Mouse (Mus musculus): ENCODE data around the gene Fam102a. TPM values are rescaled to one million over a fixed set of nuclear protein-coding genes. Genes with fewer than 3 reads are reported as not detected.

Gene Fam102a
- total and polyA plus RNA-seq, 2 experiments from 2014 or later = 7.2 to 17.6 TPM

GRCm38 (mm10) chr2:32502843-32503242, 32.3 kb upstream of the Fam102a start:
- TF ChIP-seq CTCF (IDR thresholded peaks at IDR 0.05; ENCODE audit: low read depth) = no peak
- Histone ChIP-seq H3K4me3 (ENCODE audit: low read depth, low read length) (no peak overlapping the region), H3K27me3 (ENCODE audit: insufficient read depth, low read length) (no peaks in the 10 kb centered on the region), H3K9me3 (ENCODE audit: low read length) (0 out of 2 replicates have a peak, but pooled peaks cover 6% of the 10 kb centered on the region), H3K27ac (ENCODE audit: low read depth, low read length) (no peak overlapping the region), H3K36me3 (ENCODE audit: insufficient read depth) (no peaks in the 10 kb centered on the region), H3K4me2 (ENCODE audit: low read depth) (no peak overlapping the region), H3K9ac (no peak overlapping the region), H3K4me1 (ENCODE audit: insufficient read depth) (no peaks in the 10 kb centered on the region)
- WGBS = 80% methylated on average over 12 of the region's 12 CpGs
- DNase-seq (no peak), ATAC-seq (no peak)

GRCm38 (mm10) chr2:32503588-32503987, 31.5 kb upstream of the Fam102a start:
- no peak overlapping the region for H3K9ac ChIP-seq
- TF ChIP-seq CTCF (IDR thresholded peaks at IDR 0.05; ENCODE audit: low read depth) = no peak
- 0 out of 2 replicates have a peak, but pooled peaks cover 4% of the 10 kb centered on the region for H3K9me3 ChIP-seq (ENCODE audit: low read length)
- no peaks in the 10 kb centered on the region for H3K4me1 ChIP-seq (ENCODE audit: insufficient read depth)
- no peaks in the 10 kb centered on the region for H3K36me3 ChIP-seq (ENCODE audit: insufficient read depth)
- H3K4me2 ChIP-seq (ENCODE audit: low read depth) = no peak overlapping the region
- H3K4me3 ChIP-seq (ENCODE audit: low read depth, low read length) = no peak overlapping the region
- H3K27ac ChIP-seq (ENCODE audit: low read depth, low read length) = no peak overlapping the region
- no peaks in the 10 kb centered on the region for H3K27me3 ChIP-seq (ENCODE audit: insufficient read depth, low read length)
- 73% methylated on average over 3 of the region's 3 CpGs for WGBS
- ATAC-seq (no peak), DNase-seq (no peak)

GRCm38 (mm10) chr2:32505536-32505935, 29.6 kb upstream of the Fam102a start:
- no peaks in the 10 kb centered on the region for H3K36me3 ChIP-seq (ENCODE audit: insufficient read depth)
- no peak for DNase-seq
- 0 out of 2 replicates have a peak, but pooled peaks have one; percentile 8 for TF ChIP-seq CTCF (IDR thresholded peaks at IDR 0.05; ENCODE audit: low read depth)
- H3K27me3 ChIP-seq (ENCODE audit: insufficient read depth, low read length) = no peaks in the 10 kb centered on the region
- no peaks in the 10 kb centered on the region for H3K4me1 ChIP-seq (ENCODE audit: insufficient read depth)
- 98% methylated on average over 2 of the region's 2 CpGs for WGBS
- no peaks in the 10 kb centered on the region for H3K9me3 ChIP-seq (ENCODE audit: low read length)
- H3K27ac ChIP-seq (ENCODE audit: low read depth, low read length) = no peak overlapping the region
- no peak for ATAC-seq
- no peak overlapping the region for H3K4me3 ChIP-seq (ENCODE audit: low read depth, low read length)
- no peak overlapping the region for H3K4me2 ChIP-seq (ENCODE audit: low read depth)
- no peak overlapping the region for H3K9ac ChIP-seq

- no peak for TF ChIP-seq CTCF (IDR thresholded peaks at IDR 0.05; ENCODE audit: low read depth)
- H3K4me3 ChIP-seq (ENCODE audit: low read depth, low read length) = no peak overlapping the region
Observed at GRCm38 (mm10) chr2:32506673-32507668, 28.2 kb upstream of the Fam102a start.

GRCm38 (mm10) chr2:32507906-32508305, 27.2 kb upstream of the Fam102a start:
- TF ChIP-seq CTCF (IDR thresholded peaks at IDR 0.05; ENCODE audit: low read depth) = no peak
- Histone ChIP-seq H3K36me3 (ENCODE audit: insufficient read depth) (no peaks in the 10 kb centered on the region), H3K27me3 (ENCODE audit: insufficient read depth, low read length) (no peaks in the 10 kb centered on the region), H3K9me3 (ENCODE audit: low read length) (no peaks in the 10 kb centered on the region), H3K4me1 (ENCODE audit: insufficient read depth) (no peaks in the 10 kb centered on the region), H3K27ac (ENCODE audit: low read depth, low read length) (no peak overlapping the region), H3K4me3 (ENCODE audit: low read depth, low read length) (no peak overlapping the region), H3K4me2 (ENCODE audit: low read depth) (no peak overlapping the region), H3K9ac (no peak overlapping the region)
- ATAC-seq = no peak
- 71% methylated on average over 9 of the region's 9 CpGs for WGBS
- no peak for DNase-seq

More at GRCm38 (mm10) chr2:32506673-32507668, 28.2 kb upstream of the Fam102a start:
- Histone ChIP-seq H3K4me2 (ENCODE audit: low read depth) (no peak overlapping the region), H3K9ac (no peak overlapping the region), H3K27me3 (ENCODE audit: insufficient read depth, low read length) (no peaks in the 10 kb centered on the region), H3K36me3 (ENCODE audit: insufficient read depth) (no peaks in the 10 kb centered on the region), H3K9me3 (ENCODE audit: low read length) (no peaks in the 10 kb centered on the region), H3K4me1 (ENCODE audit: insufficient read depth) (no peaks in the 10 kb centered on the region), H3K27ac (ENCODE audit: low read depth, low read length) (no peak overlapping the region)
- DNase-seq (no peak), ATAC-seq (no peak)
- 81% methylated on average over 22 of the region's 22 CpGs for whole genome bisulfite sequencing

- 63% methylated on average over 4 of the region's 4 CpGs for whole genome bisulfite sequencing
- Histone ChIP-seq H3K4me3 (ENCODE audit: low read depth, low read length) (no peak overlapping the region), H3K9me3 (ENCODE audit: low read length) (no peaks in the 10 kb centered on the region), H3K36me3 (ENCODE audit: insufficient read depth) (no peaks in the 10 kb centered on the region), H3K27ac (ENCODE audit: low read depth, low read length) (no peak overlapping the region), H3K4me1 (ENCODE audit: insufficient read depth) (no peaks in the 10 kb centered on the region), H3K4me2 (ENCODE audit: low read depth) (no peak overlapping the region), H3K9ac (no peak overlapping the region), H3K27me3 (ENCODE audit: insufficient read depth, low read length) (no peaks in the 10 kb centered on the region)
- no peak for DNase-seq
- no peak for TF ChIP-seq CTCF (IDR thresholded peaks at IDR 0.05; ENCODE audit: low read depth)
- ATAC-seq = no peak
Observed at GRCm38 (mm10) chr2:32509287-32509686, 25.8 kb upstream of the Fam102a start.

- DNase-seq = no peak
- Histone ChIP-seq H3K27me3 (ENCODE audit: insufficient read depth, low read length) (no peaks in the 10 kb centered on the region), H3K4me3 (ENCODE audit: low read depth, low read length) (no peak overlapping the region), H3K4me1 (ENCODE audit: insufficient read depth) (no peaks in the 10 kb centered on the region), H3K9ac (no peak overlapping the region), H3K36me3 (ENCODE audit: insufficient read depth) (no peaks in the 10 kb centered on the region), H3K27ac (ENCODE audit: low read depth, low read length) (0 out of 2 replicates have a peak overlapping the region, but pooled peaks have one; percentile 29), H3K9me3 (ENCODE audit: low read length) (no peaks in the 10 kb centered on the region), H3K4me2 (ENCODE audit: low read depth) (no peak overlapping the region)
- TF ChIP-seq CTCF (IDR thresholded peaks at IDR 0.05; ENCODE audit: low read depth) = no peak
- 55% methylated on average over 8 of the region's 8 CpGs for WGBS
- no peak for ATAC-seq
Observed at GRCm38 (mm10) chr2:32509896-32510295, 25.2 kb upstream of the Fam102a start.
